Mouse (Mus musculus): ENCODE data around the gene Trp53inp2. TPM values are rescaled to one million over a fixed set of nuclear protein-coding genes. Genes with fewer than 3 reads are reported as not detected.

Gene Trp53inp2
- polyA plus RNA-seq, 1 experiment from 2014 or later, result 4.1 TPM

DNA sequence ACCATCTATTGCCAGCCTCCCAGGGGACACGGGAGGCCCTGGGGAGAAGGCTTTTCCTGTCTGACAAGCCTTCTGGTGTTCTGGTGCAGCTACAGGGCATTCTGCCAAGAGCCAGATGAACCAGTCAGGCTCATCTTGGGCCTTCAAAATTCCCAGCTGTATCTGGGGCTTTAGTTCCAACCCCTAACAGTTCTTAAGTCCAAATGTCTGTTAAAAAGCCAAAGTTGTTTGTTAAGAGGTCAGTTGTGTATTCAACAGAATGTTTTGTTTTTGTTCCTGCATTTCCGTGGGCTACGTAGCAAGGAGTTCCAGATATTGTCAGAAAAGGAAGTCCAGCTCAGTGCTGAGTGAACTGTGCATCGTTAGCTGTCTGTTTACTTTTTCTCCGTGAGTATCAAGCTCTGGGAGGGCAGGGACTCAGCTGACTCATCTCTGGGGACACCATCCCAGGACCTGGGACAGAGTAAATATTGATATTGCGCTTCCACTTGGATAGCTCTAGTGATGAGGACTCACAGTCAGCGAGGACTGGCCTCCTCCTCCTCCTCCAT is 11.5 kb upstream of the Trp53inp2 start:
- 28% methylated on average over 7 of the region's 7 CpGs for WGBS (ENCODE audit: insufficient replicate concordance)

DNA sequence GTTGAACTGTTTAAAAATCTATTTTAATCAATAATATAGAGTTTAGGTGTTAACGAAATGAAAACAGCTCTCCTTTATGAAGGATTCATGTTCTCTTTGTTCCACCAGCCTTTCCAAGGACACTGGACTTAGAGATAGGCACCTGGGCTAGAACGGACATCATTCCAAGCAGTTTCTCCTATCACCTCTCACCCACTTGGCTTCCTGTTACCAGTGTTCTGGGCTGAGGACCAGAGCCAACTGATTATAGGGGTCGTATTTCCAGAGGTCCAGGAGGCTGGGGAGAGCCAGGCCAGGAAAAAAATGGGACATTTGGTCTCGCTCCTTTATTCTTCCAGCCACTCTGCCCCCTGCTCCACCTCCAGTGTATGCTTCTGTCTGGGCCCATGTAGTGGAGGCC is 8.4 kb upstream of the Trp53inp2 start:
- Histone ChIP-seq H3K27ac (replicated peaks) (no peak overlapping the region), H3K9ac (no peak overlapping the region), H3K4me2 (no peak overlapping the region), H3K4me1 (replicated peaks) (peaks cover 19% of the 10 kb centered on the region), H3K4me3 (replicated peaks) (no peak overlapping the region), H3K27me3 (no peaks in the 10 kb centered on the region; the same call in 1 of the 2 replicates), H3K9me3 (replicated peaks) (no peaks in the 10 kb centered on the region), H3K36me3 (replicated peaks) (no peaks in the 10 kb centered on the region)
- WGBS (ENCODE audit: insufficient replicate concordance), result 45% methylated on average over 4 of the region's 4 CpGs
- ATAC-seq (ENCODE audit: insufficient read depth), result no peak

More for the DNA sequence above, 11.5 kb upstream of the Trp53inp2 start:
- 0 out of 2 replicates have a peak overlapping the region, but pooled peaks have one; percentile 4 for H3K4me2 ChIP-seq
- H3K27me3 ChIP-seq, result no peaks in the 10 kb centered on the region
- no peaks in the 10 kb centered on the region for H3K36me3 ChIP-seq (replicated peaks)
- H3K9ac ChIP-seq, result no peak overlapping the region
- peaks cover 19% of the 10 kb centered on the region for H3K4me1 ChIP-seq (replicated peaks)
- H3K27ac ChIP-seq (replicated peaks), result peak overlapping the region; percentile 56
- H3K4me3 ChIP-seq (replicated peaks), result no peak overlapping the region
- peak; percentile 78 for ATAC-seq (ENCODE audit: insufficient read depth)
- H3K9me3 ChIP-seq (replicated peaks), result no peaks in the 10 kb centered on the region

DNA sequence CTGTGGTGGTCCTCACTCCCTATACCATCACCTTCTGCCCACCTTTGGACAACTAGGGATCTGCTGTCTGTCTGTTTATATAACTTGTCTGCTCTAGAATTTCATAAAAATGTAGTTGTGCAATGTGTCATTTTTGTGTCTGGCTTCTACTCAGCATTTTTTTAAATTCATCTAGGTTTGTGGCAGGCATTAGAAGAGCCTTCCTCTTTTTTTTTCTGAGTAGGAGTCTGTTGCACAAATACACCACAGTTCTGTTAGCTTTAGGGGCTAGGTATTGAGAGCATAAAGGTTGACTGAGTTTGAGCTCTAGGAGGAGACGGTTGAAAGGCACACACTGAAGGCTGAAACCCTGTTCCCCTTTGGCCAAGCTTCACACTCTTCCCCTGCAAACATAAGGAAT is 7.6 kb upstream of the Trp53inp2 start:
- ATAC-seq (ENCODE audit: insufficient read depth), result no peak
- WGBS (ENCODE audit: insufficient replicate concordance), result 36% methylated on average over 1 of the region's 1 CpGs
- no peak overlapping the region for H3K4me2 ChIP-seq

DNA sequence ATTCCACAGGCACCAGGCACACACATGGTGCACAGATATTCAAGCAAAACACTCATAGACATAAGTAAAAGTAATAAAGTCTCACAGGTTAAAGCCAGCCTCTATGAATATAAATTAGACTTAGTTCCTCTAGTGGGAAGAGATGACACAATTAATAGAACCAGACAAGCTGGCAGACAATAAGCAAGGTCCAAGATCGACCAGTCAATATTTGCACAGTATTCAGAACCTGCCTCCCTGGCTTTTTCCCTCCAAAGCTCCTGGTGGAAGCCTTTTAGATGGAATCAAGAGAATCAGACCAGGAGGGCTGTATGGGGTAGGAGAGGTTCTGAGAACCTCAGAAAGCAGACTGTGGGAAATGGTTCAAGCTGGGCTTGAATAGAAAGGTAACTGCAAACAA is 7.0 kb upstream of the Trp53inp2 start:
- Histone ChIP-seq H3K36me3 (replicated peaks) (no peaks in the 10 kb centered on the region), H3K4me2 (no peak overlapping the region), H3K9ac (no peak overlapping the region), H3K4me3 (replicated peaks) (no peak overlapping the region), H3K27ac (replicated peaks) (peak overlapping the region; percentile 26; the same call in 1 of the 2 replicates), H3K4me1 (replicated peaks) (peaks cover 19% of the 10 kb centered on the region), H3K27me3 (peaks cover 10% of the 10 kb centered on the region; the same call in 1 of the 2 replicates), H3K9me3 (replicated peaks) (no peaks in the 10 kb centered on the region)
- ATAC-seq (ENCODE audit: insufficient read depth), result no peak
- 51% methylated on average over 1 of the region's 1 CpGs for WGBS (ENCODE audit: insufficient replicate concordance)

More for the DNA sequence above, 7.6 kb upstream of the Trp53inp2 start:
- no peaks in the 10 kb centered on the region for H3K36me3 ChIP-seq (replicated peaks)
- H3K9me3 ChIP-seq (replicated peaks), result no peaks in the 10 kb centered on the region
- peaks cover 4% of the 10 kb centered on the region; the same call in 1 of the 2 replicates for H3K27me3 ChIP-seq
- H3K4me3 ChIP-seq (replicated peaks), result no peak overlapping the region
- H3K27ac ChIP-seq (replicated peaks), result 0 out of 2 replicates have a peak overlapping the region, but pooled peaks have one; percentile 12
- peaks cover 19% of the 10 kb centered on the region for H3K4me1 ChIP-seq (replicated peaks)
- no peak overlapping the region for H3K9ac ChIP-seq

DNA sequence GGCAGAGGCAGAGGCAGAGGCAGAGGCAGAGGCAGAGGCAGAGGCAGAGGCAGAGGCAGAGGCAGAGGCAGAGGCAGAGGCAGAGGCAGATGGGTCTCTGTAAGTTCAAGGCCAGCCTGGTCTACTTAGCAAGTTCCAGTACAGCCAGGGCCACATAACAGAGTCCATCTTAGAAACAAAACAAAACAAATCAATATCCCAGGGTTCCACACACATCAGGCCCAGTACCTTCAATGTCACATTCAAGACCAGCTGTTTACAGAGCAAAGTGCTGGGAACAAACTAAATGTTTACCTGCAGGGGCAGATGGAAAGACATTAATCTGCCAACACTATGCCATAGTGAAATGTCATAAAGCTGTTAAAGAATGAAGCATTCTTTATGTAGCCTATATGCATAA is 6.3 kb upstream of the Trp53inp2 start:
- Histone ChIP-seq H3K4me1 (replicated peaks) (peaks cover 14% of the 10 kb centered on the region), H3K4me3 (replicated peaks) (no peak overlapping the region), H3K9me3 (replicated peaks) (no peaks in the 10 kb centered on the region), H3K27ac (replicated peaks) (peak overlapping the region; percentile 26; the same call in 1 of the 2 replicates), H3K4me2 (no peak overlapping the region), H3K27me3 (peaks cover 16% of the 10 kb centered on the region), H3K9ac (no peak overlapping the region), H3K36me3 (replicated peaks) (no peaks in the 10 kb centered on the region)
- ATAC-seq (ENCODE audit: insufficient read depth), result no peak

DNA sequence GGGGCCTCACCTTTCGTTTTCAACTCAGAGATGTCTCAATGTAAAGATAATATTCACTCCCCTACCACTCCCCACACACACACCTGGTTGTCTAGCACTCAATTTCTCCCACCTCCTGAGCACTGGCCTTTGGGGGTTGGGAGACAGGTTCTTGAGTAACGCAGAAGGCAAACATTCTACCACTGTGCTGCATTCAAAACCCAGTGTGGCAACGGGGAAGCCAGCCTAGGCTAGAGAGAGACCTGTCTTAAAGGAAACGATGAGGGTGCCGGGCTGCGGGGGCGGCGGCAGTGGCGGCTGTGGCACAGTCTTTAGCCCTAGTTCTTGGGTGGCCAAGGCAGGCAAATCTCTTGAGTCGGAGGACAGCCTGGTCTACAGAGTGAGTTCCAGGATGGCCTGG is 4.7 kb upstream of the Trp53inp2 start:
- Histone ChIP-seq H3K9ac (no peak overlapping the region), H3K4me3 (replicated peaks) (no peak overlapping the region), H3K4me2 (no peak overlapping the region), H3K27me3 (peaks cover 33% of the 10 kb centered on the region), H3K4me1 (replicated peaks) (peaks cover 12% of the 10 kb centered on the region), H3K36me3 (replicated peaks) (no peaks in the 10 kb centered on the region), H3K9me3 (replicated peaks) (no peaks in the 10 kb centered on the region), H3K27ac (replicated peaks) (no peak overlapping the region)
- WGBS (ENCODE audit: insufficient replicate concordance), result 75% methylated on average over 10 of the region's 10 CpGs
- ATAC-seq (ENCODE audit: insufficient read depth), result no peak

DNA sequence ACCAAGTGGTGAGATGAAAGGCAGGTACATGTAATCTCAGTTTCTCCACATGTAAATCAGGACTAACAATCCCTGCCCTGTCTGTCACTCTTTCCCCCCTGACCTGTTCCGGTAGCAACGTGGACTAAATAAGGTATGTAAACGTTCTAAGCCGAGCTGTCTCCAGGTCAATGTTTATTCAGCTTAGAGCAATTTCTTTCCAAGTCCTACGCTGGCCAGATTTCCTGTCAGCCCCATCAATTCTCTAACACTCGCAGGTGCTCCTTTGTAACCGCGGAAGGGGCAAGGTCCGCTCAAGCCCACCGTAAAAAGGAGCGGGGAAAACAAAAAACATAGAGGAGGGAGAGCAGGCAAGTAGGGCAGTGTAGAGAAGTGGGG is 190 bp downstream of the Trp53inp2 start:
- Histone ChIP-seq H3K4me1 (replicated peaks) (peaks cover 25% of the 10 kb centered on the region), H3K27ac (replicated peaks) (0 out of 2 replicates have a peak overlapping the region, but pooled peaks have one; percentile 7)
- WGBS (ENCODE audit: insufficient replicate concordance), result 3% methylated on average over 11 of the region's 11 CpGs

DNA sequence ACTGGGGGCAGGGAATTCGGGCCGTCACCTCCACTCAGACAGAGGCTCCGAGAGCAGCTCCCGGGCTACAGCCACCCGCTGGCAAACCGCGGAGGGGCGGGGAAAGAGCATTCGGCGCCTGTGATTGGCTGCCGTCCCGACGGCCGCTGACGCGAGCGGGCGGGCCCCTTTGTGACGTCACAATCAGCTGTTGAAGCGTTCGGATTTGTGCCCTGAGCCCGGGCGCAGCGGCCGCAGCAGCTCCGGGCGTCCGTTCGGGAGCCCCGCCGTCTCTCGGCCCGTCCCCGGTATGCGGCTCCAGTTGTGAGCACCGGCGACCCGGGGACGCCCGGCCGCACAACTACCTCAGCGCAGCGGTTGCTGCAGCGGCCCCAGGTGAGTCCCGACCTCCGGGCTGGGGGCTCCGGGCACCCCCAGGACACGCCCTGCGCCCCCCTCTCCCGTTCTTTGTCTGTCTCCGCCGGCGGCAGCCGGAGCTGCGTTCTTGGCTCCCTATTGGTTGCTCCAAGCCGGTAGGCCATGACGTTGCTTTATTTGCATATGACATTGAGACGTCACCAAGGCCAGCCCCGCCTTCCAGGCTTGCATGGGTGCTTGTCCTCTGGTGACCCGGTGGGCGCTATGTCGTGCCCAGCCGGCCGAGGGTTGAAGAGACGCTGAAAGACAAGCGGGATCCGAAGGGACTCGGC is 928 bp downstream of the Trp53inp2 start:
- Histone ChIP-seq H3K4me3 (replicated peaks) (peak overlapping the region; percentile 93), H3K27ac (replicated peaks) (peak overlapping the region; percentile 95), H3K9ac (peak overlapping the region; percentile 74), H3K27me3 (peaks cover 46% of the 10 kb centered on the region), H3K4me2 (peak overlapping the region; percentile 97), H3K9me3 (replicated peaks) (no peaks in the 10 kb centered on the region), H3K36me3 (replicated peaks) (no peaks in the 10 kb centered on the region), H3K4me1 (replicated peaks) (peaks cover 29% of the 10 kb centered on the region)
- under 1% methylated on average over 68 of the region's 68 CpGs for WGBS (ENCODE audit: insufficient replicate concordance)
- peak; percentile 84 for ATAC-seq (ENCODE audit: insufficient read depth)

More for the DNA sequence above, 190 bp downstream of the Trp53inp2 start:
- Histone ChIP-seq H3K4me2 (peak overlapping the region; percentile 97), H3K9me3 (replicated peaks) (no peaks in the 10 kb centered on the region), H3K4me3 (replicated peaks) (peak overlapping the region; percentile 93), H3K36me3 (replicated peaks) (no peaks in the 10 kb centered on the region), H3K27me3 (peaks cover 39% of the 10 kb centered on the region), H3K9ac (peak overlapping the region; percentile 74; the same call in 1 of the 2 replicates)
- ATAC-seq (ENCODE audit: insufficient read depth), result no peak

DNA sequence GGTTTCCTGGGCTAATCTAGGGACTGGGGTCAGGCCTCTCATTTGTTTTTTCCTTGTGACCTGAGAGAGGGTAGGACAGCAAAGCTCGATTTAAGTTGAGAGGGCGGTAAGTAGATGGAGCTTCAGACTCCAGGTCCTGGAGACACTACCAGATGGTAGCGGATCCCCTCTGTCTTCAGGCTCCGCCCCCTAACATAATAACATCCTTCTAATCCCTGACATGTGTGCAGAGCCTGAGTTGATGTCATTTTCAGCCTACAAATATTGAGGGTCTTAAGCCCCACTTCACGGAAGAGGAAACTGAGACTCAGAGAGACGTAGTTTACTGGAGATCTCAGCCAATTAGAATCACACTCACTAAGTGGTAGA is 1.5 kb downstream of the Trp53inp2 start:
- Histone ChIP-seq H3K4me2 (peak overlapping the region; percentile 97), H3K4me3 (replicated peaks) (peak overlapping the region; percentile 93), H3K27ac (replicated peaks) (peak overlapping the region; percentile 95), H3K4me1 (replicated peaks) (peaks cover 29% of the 10 kb centered on the region), H3K36me3 (replicated peaks) (no peaks in the 10 kb centered on the region), H3K27me3 (peaks cover 46% of the 10 kb centered on the region), H3K9ac (peak overlapping the region; percentile 74), H3K9me3 (replicated peaks) (no peaks in the 10 kb centered on the region)
- 23% methylated on average over 6 of the region's 6 CpGs for WGBS (ENCODE audit: insufficient replicate concordance)
- ATAC-seq (ENCODE audit: insufficient read depth), result no peak

DNA sequence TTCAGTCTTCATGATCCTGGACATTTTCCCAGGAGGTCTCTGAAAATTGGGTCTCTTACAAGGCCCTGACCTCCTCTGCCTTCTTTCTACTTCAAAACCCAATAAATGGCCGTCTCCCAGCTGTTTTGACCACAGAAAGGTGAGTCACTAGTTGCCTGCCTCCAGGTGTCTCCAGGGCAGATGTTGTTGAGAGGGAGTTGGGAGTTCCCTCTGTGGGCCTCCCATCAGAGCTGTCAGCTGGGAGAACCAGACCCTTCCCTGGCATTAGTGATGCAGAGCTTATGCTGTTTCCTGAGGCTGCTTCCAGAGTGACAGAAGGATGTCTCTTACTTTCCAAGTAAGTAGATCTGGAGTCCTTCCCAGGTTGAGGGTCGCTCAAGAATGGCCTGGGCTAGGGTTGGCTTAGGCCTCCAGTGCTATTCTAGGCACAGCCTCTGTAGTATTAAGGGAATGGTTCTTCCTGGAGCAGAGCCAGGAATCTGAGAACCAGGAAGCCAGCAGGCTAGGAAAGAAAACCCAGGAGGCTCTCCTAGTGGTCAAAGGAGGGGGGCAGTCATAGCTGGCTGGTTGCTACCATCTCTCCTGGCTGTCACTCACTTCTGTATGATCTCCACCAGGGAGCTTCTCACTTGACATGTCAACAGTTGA is 2.1 kb downstream of the Trp53inp2 start:
- Histone ChIP-seq H3K9me3 (replicated peaks) (no peaks in the 10 kb centered on the region), H3K36me3 (replicated peaks) (no peaks in the 10 kb centered on the region), H3K4me3 (replicated peaks) (0 out of 2 replicates have a peak overlapping the region, but pooled peaks have one; percentile 93), H3K27ac (replicated peaks) (no peak overlapping the region), H3K4me1 (replicated peaks) (peaks cover 29% of the 10 kb centered on the region), H3K27me3 (peaks cover 46% of the 10 kb centered on the region), H3K9ac (no peak overlapping the region), H3K4me2 (peak overlapping the region; percentile 97; the same call in 1 of the 2 replicates)
- no peak for ATAC-seq (ENCODE audit: insufficient read depth)
- WGBS (ENCODE audit: insufficient replicate concordance), result 75% methylated on average over 2 of the region's 2 CpGs

DNA sequence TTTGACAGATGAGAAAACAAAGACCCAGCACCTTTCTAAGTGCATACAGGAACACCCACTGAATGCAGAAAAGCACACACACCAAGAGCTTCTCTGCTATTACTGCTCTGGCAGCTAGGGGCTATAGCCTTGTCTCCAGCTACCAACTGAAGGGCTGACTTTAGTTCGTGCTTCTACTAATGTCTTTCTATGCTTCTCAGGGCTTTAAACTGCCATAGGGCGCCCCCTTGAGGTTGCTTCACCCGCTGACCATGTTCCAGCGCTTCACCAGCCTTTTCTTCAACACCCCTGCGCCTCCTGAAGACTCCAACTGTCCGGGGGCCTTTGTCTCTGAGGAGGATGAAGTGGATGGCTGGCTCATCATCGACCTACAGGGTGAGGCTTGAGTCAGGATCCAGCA is 4.2 kb downstream of the Trp53inp2 start:
- WGBS (ENCODE audit: insufficient replicate concordance), result 16% methylated on average over 7 of the region's 7 CpGs

More for the DNA sequence above, 4.2 kb downstream of the Trp53inp2 start:
- peaks cover 24% of the 10 kb centered on the region for H3K27me3 ChIP-seq
- ATAC-seq (ENCODE audit: insufficient read depth), result no peak
- peaks cover 9% of the 10 kb centered on the region for H3K36me3 ChIP-seq (replicated peaks)
- H3K9ac ChIP-seq, result no peak overlapping the region
- H3K4me2 ChIP-seq, result no peak overlapping the region
- no peaks in the 10 kb centered on the region for H3K9me3 ChIP-seq (replicated peaks)
- H3K4me3 ChIP-seq (replicated peaks), result no peak overlapping the region
- H3K27ac ChIP-seq (replicated peaks), result no peak overlapping the region
- H3K4me1 ChIP-seq (replicated peaks), result peaks cover 29% of the 10 kb centered on the region

Measured in liver, embryonic 15.5 days (tissue).